Mouse (Mus musculus): Measurements from ENCODE around the gene P2rx5.

P2rx5 gene

DNA sequence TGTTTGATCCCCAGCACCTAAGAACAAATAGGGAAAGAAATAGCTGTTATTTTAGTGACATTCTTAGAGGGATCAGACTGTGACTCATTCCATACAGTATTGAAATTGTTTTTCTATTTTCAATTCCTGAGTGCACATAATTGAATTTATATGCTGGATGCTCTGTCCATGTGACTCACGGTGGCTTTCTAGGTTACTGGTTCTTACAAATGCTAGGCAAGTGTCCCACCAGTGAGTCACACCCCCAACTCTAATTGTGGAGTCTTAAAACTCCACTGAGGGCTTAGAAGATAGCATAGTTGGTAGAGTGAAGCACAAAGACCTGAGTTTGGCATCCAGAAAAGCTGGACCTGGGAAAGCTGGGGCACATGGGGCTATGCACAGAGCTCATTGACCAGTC lies 60.4 kb downstream of the P2rx5 start:
- intact Hi-C loops (cut with DNase I): loop anchor here (10.0 kb wide), 1 partner anchor 1154 kb away; no protein-coding TSS in a partner anchor

All from adrenal gland (tissue).